Mouse (Mus musculus) embryonic facial prominence, embryonic 15.5 days (tissue): ENCODE measurements around the gene Per2. TPM values are rescaled to one million over a fixed set of nuclear protein-coding genes. Genes with fewer than 3 reads are reported as not detected.

Experiments used
- ATAC-seq: fragments of 200-750 bp; cut with Nextera tagmentation; 2 replicates; pipeline ENCODE4 v1.8.0; 2017; ENCODE audit warnings: low read depth, moderate TSS enrichment; ENCODE audit not compliant: insufficient number of reproducible peaks, low FRiP score, low TSS enrichment
- H3K27ac ChIP-seq: fragments of 300-500 bp; sonication (generic); replicated peaks from 2 replicates; pipeline ENCODE4 v1.5.1; 2015; ENCODE audit warnings: mild to moderate bottlenecking, inconsistent platforms
- H3K27me3 ChIP-seq: fragments of 300-500 bp; sonication (generic); 2 replicates; pipeline ENCODE4 v1.6.1; 2015; ENCODE audit warnings: inconsistent platforms
- H3K36me3 ChIP-seq: fragments of 300-500 bp; sonication (generic); 2 replicates; pipeline ENCODE4 v1.6.1; 2015; ENCODE audit warnings: mild to moderate bottlenecking, inconsistent platforms
- H3K4me1 ChIP-seq: fragments of 300-500 bp; sonication (generic); 2 replicates; pipeline ENCODE4 v1.6.1; 2015; ENCODE audit warnings: inconsistent platforms
- H3K4me2 ChIP-seq: fragments of 300-500 bp; sonication (generic); replicated peaks from 2 replicates; pipeline ENCODE4 v1.6.1; 2015; ENCODE audit warnings: mild to moderate bottlenecking, inconsistent platforms
- H3K4me3 ChIP-seq: fragments of 300-500 bp; sonication (generic); replicated peaks from 2 replicates; pipeline ENCODE4 v1.5.1; 2015; ENCODE audit warnings: mild to moderate bottlenecking, inconsistent platforms
- H3K9ac ChIP-seq: fragments of 300-500 bp; sonication (generic); 2 replicates; pipeline ENCODE4 v1.6.1; 2015; ENCODE audit warnings: inconsistent platforms
- H3K9me3 ChIP-seq: fragments of 300-500 bp; sonication (generic); replicated peaks from 2 replicates; pipeline ENCODE4 v1.6.1; 2016; ENCODE audit warnings: inconsistent platforms
- WGBS: fragments of 180-500 bp; shearing (Covaris S2); methylation state at CpG from one replicate; pipeline ENCODE4 v1.1.7; 2015; 5-methylcytosine and 5-hydroxymethylcytosine counted together
- polyA plus RNA-seq: library from polyadenylated mRNA; unstranded; fragments of >200 nt; fragmentation: Nextera tagmentation; extraction: Ambion mirVana; gene quantifications from 2 replicates; pipeline ENCODE4 v1.2.1, GENCODE M21; 2015

Gene Per2
- polyA plus RNA-seq, 1 experiment from 2014 or later: 4.4 TPM

DNA sequence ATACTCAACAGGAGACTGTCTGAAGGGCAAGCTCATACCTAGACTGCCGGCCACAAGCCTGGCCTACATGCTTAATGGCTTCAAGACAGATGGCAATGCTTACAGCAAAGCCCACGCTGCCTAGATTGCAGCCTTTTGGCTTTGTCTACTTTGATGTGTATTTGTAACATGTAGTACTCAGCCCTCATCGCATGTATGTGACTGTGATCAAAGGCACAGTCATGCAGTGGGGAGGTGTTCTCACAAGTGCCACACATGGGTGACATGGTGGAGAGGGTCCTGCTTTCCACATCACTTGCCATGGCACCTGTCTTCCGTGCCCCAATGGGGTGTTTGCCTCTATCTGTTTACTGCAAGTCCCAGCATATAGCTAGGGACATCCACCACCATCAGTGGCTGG lies 12.6 kb downstream of the Per2 start:
- no peaks in the 10 kb centered on the region for H3K27me3 ChIP-seq
- no peak overlapping the region for H3K9ac ChIP-seq
- WGBS: 73% methylated on average over 4 of the region's 4 CpGs
- peaks cover 18% of the 10 kb centered on the region for H3K4me1 ChIP-seq
- no peak overlapping the region for H3K4me2 ChIP-seq
- peaks cover 39% of the 10 kb centered on the region for H3K36me3 ChIP-seq
- H3K27ac ChIP-seq: peak overlapping the region; percentile 24; the same call in 1 of the 2 replicates
- ATAC-seq: no peak
- no peak overlapping the region for H3K4me3 ChIP-seq
- 0 out of 2 replicates have a peak, but pooled peaks cover 4% of the 10 kb centered on the region for H3K9me3 ChIP-seq

DNA sequence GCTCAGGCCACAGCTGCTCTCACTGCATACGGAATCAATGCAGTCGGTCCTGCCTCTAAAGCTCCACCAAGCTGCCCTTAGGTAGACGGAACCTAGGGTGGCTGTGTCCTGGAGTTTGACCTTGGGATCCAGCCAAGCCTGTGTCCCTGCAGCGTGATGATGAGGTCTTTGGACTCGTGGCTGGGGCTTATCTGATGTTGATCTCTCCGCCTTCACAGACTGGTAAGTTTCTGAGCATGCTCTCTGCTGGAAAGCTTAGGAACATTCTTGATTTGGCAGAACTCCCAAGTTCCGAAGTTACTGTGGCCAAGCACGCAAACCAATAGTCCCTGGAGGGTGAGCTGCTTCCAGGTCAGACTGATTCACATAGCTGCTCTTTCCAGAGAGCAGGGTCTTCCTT lies 13.1 kb downstream of the Per2 start:
- Histone ChIP-seq H3K27ac (peak overlapping the region; percentile 63), H3K27me3 (no peaks in the 10 kb centered on the region), H3K9me3 (0 out of 2 replicates have a peak, but pooled peaks cover 4% of the 10 kb centered on the region), H3K9ac (no peak overlapping the region), H3K4me3 (no peak overlapping the region), H3K4me1 (peaks cover 18% of the 10 kb centered on the region), H3K4me2 (no peak overlapping the region), H3K36me3 (peaks cover 39% of the 10 kb centered on the region)
- WGBS: 56% methylated on average over 8 of the region's 8 CpGs
- ATAC-seq: no peak; the same call in 1 of the 2 replicates

DNA sequence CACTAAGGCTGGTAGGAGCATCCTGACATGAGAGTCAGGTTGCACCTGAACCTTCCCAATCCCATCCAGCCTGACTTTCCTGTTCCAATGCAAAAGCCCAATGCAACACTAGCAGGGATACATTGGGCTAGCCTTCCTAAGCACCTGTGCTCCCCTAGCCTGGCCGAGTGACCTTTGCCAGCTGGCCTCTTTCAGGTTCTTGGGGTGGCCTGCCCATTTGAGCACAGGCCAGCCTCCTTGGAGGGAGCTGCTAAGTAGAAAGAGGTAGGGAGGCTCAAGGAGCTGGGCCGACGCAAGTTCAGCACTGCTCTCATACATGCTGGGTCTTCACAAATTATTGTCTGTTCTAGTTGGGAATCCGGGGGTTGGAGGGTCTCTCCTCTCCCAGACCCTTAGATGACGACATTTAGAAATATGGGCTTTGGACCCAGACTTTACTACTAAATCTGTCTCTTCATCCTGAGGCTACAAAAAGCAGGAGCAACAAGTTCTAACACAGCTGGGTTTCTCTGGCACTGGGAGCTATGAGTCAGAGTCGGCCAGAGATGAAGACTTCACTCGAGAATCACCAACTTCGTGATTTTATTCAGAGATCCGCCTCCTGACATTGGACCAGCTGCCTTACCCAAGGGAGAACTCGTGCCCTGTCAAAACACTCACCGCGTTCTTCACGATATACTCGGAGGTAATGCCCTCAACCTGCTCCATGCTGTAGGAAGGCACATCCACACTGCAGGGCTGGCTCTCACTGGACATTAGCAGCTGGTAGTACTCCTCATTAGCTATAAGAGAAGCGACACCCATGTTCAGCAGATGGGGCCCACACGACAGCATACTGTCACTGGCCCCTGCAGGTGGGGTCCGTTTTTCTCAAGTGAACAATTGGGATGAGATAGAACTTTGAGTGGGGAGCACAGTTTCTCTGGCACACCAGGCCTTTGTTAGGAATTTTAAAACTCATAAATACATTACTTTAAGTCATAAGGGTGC lies 14.0 kb downstream of the Per2 start:
- H3K27ac ChIP-seq: peak overlapping the region; percentile 63
- H3K9me3 ChIP-seq: 0 out of 2 replicates have a peak, but pooled peaks cover 4% of the 10 kb centered on the region
- peaks cover 18% of the 10 kb centered on the region for H3K4me1 ChIP-seq
- no peak overlapping the region for H3K4me3 ChIP-seq
- 76% methylated on average over 17 of the region's 17 CpGs for WGBS
- H3K36me3 ChIP-seq: peaks cover 37% of the 10 kb centered on the region
- no peak overlapping the region for H3K9ac ChIP-seq
- ATAC-seq: no peak
- H3K27me3 ChIP-seq: no peaks in the 10 kb centered on the region
- no peak overlapping the region for H3K4me2 ChIP-seq

DNA sequence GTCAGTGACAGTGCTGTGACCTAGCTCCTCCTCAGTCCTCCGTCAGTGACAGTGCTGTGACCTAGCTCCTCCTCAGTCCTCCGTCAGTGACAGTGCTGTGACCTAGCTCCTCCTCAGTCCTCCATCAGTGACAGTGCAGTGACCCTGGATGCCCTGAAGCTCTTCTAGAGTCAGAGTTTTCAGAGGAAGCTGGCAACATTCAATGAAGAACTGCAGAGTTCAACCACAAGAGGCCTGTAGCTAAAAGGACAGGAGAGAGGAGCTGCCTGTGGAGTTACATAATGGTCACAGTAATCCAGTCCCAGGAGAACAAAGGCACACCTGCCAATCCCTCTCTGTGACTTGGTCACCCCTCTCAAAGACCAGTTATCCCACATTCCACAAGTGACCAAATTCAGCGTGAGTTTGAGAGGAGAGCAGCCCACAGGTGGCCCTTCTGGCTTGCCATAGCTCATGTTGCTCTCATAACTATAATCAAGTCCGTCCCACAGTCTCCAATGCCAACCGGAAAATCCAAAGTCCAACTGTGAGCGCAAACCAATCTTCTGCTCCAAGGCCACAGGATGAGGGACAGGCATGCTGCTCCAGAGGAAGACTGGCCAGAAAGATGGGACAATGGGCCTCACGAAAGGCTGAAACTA lies 16.7 kb downstream of the Per2 start:
- no peak overlapping the region for H3K4me3 ChIP-seq
- H3K27ac ChIP-seq: no peak overlapping the region
- H3K9me3 ChIP-seq: no peaks in the 10 kb centered on the region
- WGBS: 71% methylated on average over 6 of the region's 7 CpGs
- no peak overlapping the region for H3K9ac ChIP-seq
- H3K36me3 ChIP-seq: peaks cover 28% of the 10 kb centered on the region
- no peak overlapping the region for H3K4me2 ChIP-seq
- peaks cover 22% of the 10 kb centered on the region for H3K4me1 ChIP-seq
- H3K27me3 ChIP-seq: no peaks in the 10 kb centered on the region
- no peak for ATAC-seq

DNA sequence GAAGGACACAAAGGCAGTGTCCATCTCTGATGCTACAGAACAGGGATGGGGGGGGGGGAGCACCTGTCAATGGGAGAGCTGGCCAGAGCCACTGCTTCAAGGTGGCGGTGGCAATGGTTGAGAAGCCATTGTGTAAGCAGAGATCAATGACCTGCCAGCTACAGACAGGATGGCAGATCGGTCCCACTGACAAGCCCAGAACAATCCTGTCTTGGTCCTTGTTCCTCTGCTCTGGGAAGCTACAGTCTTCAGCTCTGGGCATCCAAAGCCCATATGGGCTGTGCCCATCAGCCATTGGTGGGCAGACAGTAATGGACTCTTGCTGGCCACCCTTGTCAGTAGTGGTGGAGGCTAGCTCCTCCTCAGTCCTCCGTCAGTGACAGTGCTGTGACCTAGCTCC lies 17.3 kb downstream of the Per2 start:
- no peak for ATAC-seq
- WGBS: 92% methylated on average over 3 of the region's 3 CpGs
- Histone ChIP-seq H3K4me1 (peaks cover 28% of the 10 kb centered on the region), H3K4me3 (no peak overlapping the region), H3K9me3 (no peaks in the 10 kb centered on the region), H3K27me3 (no peaks in the 10 kb centered on the region), H3K36me3 (peaks cover 23% of the 10 kb centered on the region), H3K4me2 (no peak overlapping the region), H3K9ac (no peak overlapping the region), H3K27ac (no peak overlapping the region)

DNA sequence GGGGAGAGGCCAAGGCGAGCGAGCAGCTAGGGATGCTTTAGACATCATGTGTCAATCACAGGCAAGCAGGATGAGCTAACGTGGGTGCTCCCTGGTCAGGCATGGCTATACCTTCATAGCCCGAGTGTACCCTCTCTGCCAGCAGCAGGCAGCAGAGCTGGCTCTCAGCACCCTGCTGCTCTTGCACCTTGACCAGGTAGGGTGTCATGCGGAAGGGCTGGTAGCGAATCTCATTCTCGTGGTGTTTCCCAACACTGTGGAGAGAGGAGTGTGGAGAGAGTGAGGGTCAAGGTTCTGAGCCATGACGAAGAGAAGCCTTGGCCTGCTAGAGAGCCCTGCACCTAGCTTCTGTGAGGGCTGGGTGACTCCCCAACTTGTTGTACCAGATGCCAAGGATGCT lies 19.3 kb downstream of the Per2 start:
- H3K4me3 ChIP-seq: no peak overlapping the region
- H3K4me2 ChIP-seq: no peak overlapping the region
- H3K27ac ChIP-seq: no peak overlapping the region
- H3K36me3 ChIP-seq: peaks cover 23% of the 10 kb centered on the region
- no peaks in the 10 kb centered on the region for H3K9me3 ChIP-seq
- H3K9ac ChIP-seq: no peak overlapping the region
- no peak for ATAC-seq
- H3K4me1 ChIP-seq: peaks cover 27% of the 10 kb centered on the region
- WGBS: 85% methylated on average over 8 of the region's 8 CpGs
- H3K27me3 ChIP-seq: no peaks in the 10 kb centered on the region

DNA sequence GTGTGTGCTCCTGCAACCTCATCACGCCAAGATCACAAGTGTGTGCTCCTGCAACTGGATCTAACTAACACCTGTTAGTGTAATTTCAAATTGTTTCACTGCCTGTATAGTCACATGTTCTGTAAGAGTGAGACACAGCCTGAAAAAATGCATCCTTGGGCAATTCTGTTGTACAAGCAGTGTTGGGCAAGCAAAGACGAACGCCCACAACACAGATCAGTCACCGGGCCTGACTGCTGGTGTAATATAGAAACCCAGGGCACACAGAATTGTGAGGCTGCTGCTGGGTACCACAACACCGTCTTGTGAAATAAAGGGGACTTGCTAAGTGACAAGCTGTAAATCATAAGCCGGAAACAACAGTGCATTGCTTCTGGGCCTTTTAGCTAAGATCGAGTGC lies 21.6 kb downstream of the Per2 start:
- H3K9me3 ChIP-seq: no peaks in the 10 kb centered on the region
- no peak overlapping the region for H3K27ac ChIP-seq
- no peak overlapping the region for H3K4me2 ChIP-seq
- peaks cover 27% of the 10 kb centered on the region for H3K4me1 ChIP-seq
- H3K4me3 ChIP-seq: no peak overlapping the region
- H3K9ac ChIP-seq: no peak overlapping the region
- WGBS: 75% methylated on average over 7 of the region's 7 CpGs
- peaks cover 19% of the 10 kb centered on the region; the same call in 1 of the 2 replicates for H3K36me3 ChIP-seq
- H3K27me3 ChIP-seq: no peaks in the 10 kb centered on the region
- ATAC-seq: no peak

DNA sequence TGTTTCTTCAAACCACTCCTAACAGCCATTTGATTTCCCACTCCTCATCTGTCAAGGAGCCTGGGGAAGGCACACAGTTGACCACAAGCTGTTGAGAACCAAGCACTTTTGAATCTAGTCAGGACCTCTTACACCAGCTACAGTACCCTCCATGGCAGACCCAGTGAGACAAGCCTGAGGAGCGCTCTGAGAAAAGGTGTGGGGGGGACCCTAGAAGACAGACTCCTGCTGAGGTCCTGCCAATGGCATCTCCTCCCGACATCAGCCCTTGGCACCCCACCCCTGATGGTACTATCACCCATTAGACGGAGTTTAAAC lies 22.1 kb downstream of the Per2 start:
- Histone ChIP-seq H3K4me2 (no peak overlapping the region), H3K4me3 (no peak overlapping the region), H3K9me3 (no peaks in the 10 kb centered on the region), H3K9ac (no peak overlapping the region), H3K4me1 (peaks cover 27% of the 10 kb centered on the region), H3K27me3 (no peaks in the 10 kb centered on the region), H3K27ac (peak overlapping the region; percentile 84; the same call in 1 of the 2 replicates), H3K36me3 (peaks cover 20% of the 10 kb centered on the region; the same call in 1 of the 2 replicates)
- WGBS: 88% methylated on average over 3 of the region's 3 CpGs
- no peak for ATAC-seq

DNA sequence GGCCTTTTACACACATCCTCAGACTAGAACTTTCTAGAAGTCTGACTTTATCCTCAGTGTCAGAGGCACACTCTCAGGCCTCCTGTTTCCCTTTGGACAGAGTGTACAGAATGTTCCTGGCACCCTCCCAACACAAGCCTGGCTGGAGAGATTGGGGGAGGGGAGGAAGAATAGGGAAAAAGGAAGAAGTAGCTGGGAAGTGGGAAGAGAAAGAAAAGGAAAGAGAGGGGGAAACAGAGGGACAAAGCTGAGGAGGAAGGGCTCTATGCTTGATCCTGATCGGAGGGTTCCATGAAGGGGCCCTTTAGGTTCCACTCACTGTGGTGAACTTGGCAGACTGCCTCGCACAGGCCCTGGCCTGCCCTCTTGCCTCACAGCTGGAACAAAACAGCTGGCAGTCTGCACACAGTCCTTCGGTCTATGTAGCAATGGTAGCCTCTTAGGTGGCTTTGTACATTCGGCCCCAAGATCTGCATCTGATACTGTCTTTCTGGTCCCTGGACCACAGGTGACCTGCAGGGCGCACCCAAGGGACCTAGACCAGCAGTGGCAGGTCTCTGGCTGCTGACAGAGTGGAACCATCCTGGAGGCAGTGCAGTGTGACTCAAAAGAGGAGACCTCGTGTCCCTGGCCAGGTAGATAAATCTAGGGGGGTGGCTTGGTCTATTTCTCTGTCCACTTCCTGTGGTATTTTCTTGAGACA lies 22.6 kb downstream of the Per2 start:
- H3K4me1 ChIP-seq: peaks cover 27% of the 10 kb centered on the region
- 42% methylated on average over 6 of the region's 6 CpGs for WGBS
- H3K9ac ChIP-seq: no peak overlapping the region
- H3K36me3 ChIP-seq: peaks cover 25% of the 10 kb centered on the region; the same call in 1 of the 2 replicates
- peak overlapping the region; percentile 84 for H3K27ac ChIP-seq
- no peak overlapping the region for H3K4me3 ChIP-seq
- ATAC-seq: peak; percentile 67; the same call in 1 of the 2 replicates
- no peak overlapping the region for H3K4me2 ChIP-seq
- H3K27me3 ChIP-seq: no peaks in the 10 kb centered on the region
- no peaks in the 10 kb centered on the region for H3K9me3 ChIP-seq

DNA sequence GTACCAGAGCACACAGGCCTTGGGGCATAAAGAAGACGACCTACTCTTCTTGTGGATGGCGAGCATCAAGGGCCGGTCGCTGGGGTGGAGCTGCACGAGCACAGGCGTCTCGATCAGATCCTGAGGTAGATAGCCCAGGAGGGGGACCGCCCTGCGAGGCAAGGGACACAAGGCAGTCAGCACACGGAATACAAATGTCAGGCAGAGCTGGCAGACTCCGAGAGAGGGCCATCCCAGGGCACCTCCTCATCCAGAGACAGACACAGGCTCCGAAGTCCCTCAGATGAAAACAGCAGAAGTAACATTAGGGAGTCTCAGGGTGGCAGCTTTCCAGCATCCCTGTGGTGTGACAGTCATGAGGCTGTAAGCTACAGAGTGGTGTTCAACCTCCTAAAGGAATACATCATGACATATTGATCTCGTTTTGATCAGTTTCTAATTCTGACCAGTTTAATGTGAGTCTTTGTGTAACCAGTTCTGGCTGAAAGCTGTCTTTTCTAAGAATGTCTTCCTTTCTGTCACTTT lies 23.5 kb downstream of the Per2 start:
- no peaks in the 10 kb centered on the region for H3K27me3 ChIP-seq
- no peak for ATAC-seq
- peak overlapping the region; percentile 84 for H3K27ac ChIP-seq
- no peak overlapping the region for H3K4me2 ChIP-seq
- no peak overlapping the region for H3K9ac ChIP-seq
- H3K4me3 ChIP-seq: no peak overlapping the region
- H3K9me3 ChIP-seq: no peaks in the 10 kb centered on the region
- H3K36me3 ChIP-seq: peaks cover 32% of the 10 kb centered on the region; the same call in 1 of the 2 replicates
- peaks cover 27% of the 10 kb centered on the region for H3K4me1 ChIP-seq
- 78% methylated on average over 13 of the region's 13 CpGs for WGBS

DNA sequence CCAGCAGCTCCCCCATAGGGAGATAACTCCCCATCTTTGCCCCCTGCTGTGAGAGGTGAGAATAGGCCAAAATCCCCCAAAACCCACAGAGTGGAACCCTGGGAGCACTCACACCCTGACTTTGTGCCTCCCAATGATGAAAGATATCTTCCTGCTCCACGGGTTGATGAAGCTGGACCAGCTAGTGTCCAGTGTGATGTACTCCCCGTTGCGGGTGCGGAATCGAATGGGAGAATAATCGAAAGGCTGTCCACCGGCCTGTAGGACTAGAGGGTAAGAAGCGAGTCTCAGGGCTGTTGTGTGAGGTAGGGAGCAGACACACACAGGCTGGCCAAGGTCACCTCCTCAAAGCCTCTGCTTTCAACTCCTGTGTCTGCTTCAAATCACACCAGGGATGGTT lies 24.2 kb downstream of the Per2 start:
- no peak overlapping the region for H3K4me3 ChIP-seq
- no peak for ATAC-seq
- H3K27ac ChIP-seq: no peak overlapping the region
- H3K9me3 ChIP-seq: no peaks in the 10 kb centered on the region
- whole genome bisulfite sequencing: 97% methylated on average over 8 of the region's 8 CpGs
- peaks cover 30% of the 10 kb centered on the region; the same call in 1 of the 2 replicates for H3K36me3 ChIP-seq
- no peaks in the 10 kb centered on the region for H3K27me3 ChIP-seq
- no peak overlapping the region for H3K9ac ChIP-seq
- H3K4me2 ChIP-seq: no peak overlapping the region
- H3K4me1 ChIP-seq: peaks cover 27% of the 10 kb centered on the region
